Mouse (Mus musculus) E14TG2a.4 (cell line): ENCODE results near the gene Thrb.

Source experiments
- CTCF ChIP-seq: conservative IDR thresholded peaks from 2 replicates; pipeline ENCODE4 v1.5.1; 2014; ENCODE audit warnings: low read length
- NANOG ChIP-seq: IDR thresholded peaks from 2 replicates; pipeline ENCODE4 v1.6.1; 2014; ENCODE audit warnings: borderline replicate concordance, low read length, mixed read lengths

- TF ChIP-seq CTCF = no peak
- no peak for TF ChIP-seq NANOG
Observed at GRCm38 (mm10) chr14:17859790-17860385, 199.8 kb downstream of the Thrb start.
